Mouse (Mus musculus): ENCODE results near the gene Gm44596. TPM values are rescaled to one million over a fixed set of nuclear protein-coding genes. Genes with fewer than 3 reads are reported as not detected.
A peak's percentile ranks its signal among the peaks of the same experiment; 100 is the strongest.

Gene Gm44596
- polyA plus RNA-seq (2015; fragmentation: Nextera tagmentation; extraction: Ambion mirVana) = not detected in 2 replicates

DNA sequence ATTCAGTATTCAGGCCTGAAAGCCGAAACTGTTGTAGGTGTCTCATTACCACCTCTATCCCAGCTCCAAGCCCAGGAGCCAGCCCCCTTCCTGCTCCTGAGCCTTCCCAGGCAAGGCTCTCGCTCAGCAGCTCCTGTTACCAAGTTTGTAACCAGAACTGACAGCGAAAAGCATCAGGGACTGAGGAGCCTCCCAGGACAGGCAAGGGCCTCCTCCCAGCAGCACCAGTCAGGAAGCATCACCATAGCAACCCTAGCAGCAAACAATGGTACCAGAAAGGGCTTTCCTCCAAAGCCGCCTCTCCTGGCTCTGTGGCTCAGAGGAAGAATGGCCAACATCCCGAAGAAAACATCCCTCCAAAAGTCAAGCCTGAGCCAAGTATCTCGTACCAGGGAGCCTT lies at the start of gene Gm44596, which contains the start of gene Tex52:
Gene Gm44596, plus strand, starts transcription at position 312 of the 400 bp plus-strand sequence.
Gene Tex52, plus strand, starts transcription at position 265 of the 400 bp plus-strand sequence.
- ATAC-seq = no peak
- Histone ChIP-seq H3K27ac (ENCODE audit: low read depth, low read length) (no peak within 1 kb of the TSS), H3K36me3 (ENCODE audit: control insufficient read depth, insufficient read depth) (peaks cover 41% of the 10 kb centered on the region)

DNA sequence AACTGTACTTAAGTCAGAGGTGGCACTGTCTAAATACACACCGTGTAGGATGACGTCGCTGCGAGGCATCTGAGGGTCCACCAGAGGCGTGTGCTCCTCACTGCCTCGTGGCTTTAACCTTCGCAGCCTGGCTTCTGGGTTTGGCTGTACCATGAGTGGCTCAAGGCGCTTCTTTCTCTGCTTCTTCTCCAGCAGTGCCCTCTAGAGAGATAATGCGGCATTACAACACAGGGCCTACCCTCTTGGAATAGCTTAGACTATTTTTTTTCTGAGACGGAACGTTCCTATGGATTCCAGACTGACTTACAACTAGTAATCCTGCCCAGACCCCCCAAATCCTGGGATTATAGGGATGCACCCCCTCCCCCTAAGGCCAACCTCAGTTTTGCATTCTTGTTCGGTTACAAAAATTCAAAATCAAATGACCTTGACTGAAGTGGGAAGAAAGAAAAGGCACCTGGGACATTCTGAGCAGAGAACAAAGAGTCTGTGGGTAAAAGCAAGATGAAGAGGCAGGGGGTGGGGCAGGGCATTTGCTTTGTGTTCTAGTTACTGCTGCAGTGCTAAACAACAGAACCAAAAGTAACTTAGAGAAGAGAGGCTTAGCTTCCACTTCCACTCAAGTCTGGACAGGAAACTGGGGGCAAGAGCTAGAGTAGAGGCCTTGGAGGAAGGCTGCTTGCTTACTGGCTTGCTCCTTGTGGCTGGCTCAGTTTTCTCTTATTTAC lies 40.7 kb upstream of the Gm44596 start:
- H3K36me3 ChIP-seq (ENCODE audit: control insufficient read depth, insufficient read depth) = peaks cover 11% of the 10 kb centered on the region
- no peak overlapping the region for H3K4me3 ChIP-seq (ENCODE audit: low read depth, low read length)
- no peak overlapping the region for H3K9ac ChIP-seq (ENCODE audit: low read depth, low read length)
- H3K4me1 ChIP-seq (replicated peaks; ENCODE audit: control insufficient read depth, insufficient read depth, low read length) = no peaks in the 10 kb centered on the region
- no peaks in the 10 kb centered on the region for H3K9me3 ChIP-seq (ENCODE audit: control insufficient read depth)
- H3K4me2 ChIP-seq (replicated peaks; ENCODE audit: low read depth) = no peak overlapping the region
- ATAC-seq = peak; percentile 49; the same call in 1 of the 2 replicates
- no peak overlapping the region for H3K27ac ChIP-seq (ENCODE audit: low read depth, low read length)
- peak; percentile 83 for TF ChIP-seq CTCF (IDR thresholded peaks at IDR 0.05; ENCODE audit: low read depth)
- 21% methylated on average over 12 of the region's 12 CpGs for WGBS
- H3K27me3 ChIP-seq (replicated peaks; ENCODE audit: control insufficient read depth, insufficient read depth, low read length) = no peaks in the 10 kb centered on the region

More for the DNA sequence above, at the start of gene Gm44596, which contains the start of gene Tex52:
- H3K4me3 ChIP-seq (ENCODE audit: low read depth, low read length) = no peak within 1 kb of the TSS
- H3K4me2 ChIP-seq (replicated peaks; ENCODE audit: low read depth) = no peak within 1 kb of the TSS
- WGBS = 56% methylated on average over 6 of the region's 6 CpGs
- H3K4me1 ChIP-seq (replicated peaks; ENCODE audit: control insufficient read depth, insufficient read depth, low read length) = no peaks in the 10 kb centered on the region
- H3K27me3 ChIP-seq (replicated peaks; ENCODE audit: control insufficient read depth, insufficient read depth, low read length) = no peaks in the 10 kb centered on the region
- TF ChIP-seq CTCF (IDR thresholded peaks at IDR 0.05; ENCODE audit: low read depth) = no peak
- H3K9me3 ChIP-seq (ENCODE audit: control insufficient read depth) = no peaks in the 10 kb centered on the region
- H3K9ac ChIP-seq (ENCODE audit: low read depth, low read length) = no peak within 1 kb of the TSS

DNA sequence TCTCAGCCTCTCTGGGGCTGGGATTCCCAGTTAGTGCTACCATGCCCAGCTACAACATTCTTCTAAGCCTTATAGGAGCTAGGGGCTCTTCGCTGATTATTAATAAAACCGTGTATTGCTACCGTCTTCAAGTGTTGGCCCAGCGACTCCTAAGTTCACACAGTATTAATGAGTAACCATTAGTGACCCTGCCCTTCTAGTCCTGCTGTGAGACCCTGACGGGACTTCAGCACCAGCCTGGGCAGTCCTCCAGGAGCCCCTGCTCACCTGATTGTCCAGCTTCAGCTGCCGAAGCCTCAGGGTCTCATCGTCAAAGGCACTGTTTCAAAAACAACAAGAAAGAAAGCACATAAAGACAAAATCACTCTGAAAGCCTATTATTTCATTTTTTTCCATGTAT lies 37.8 kb upstream of the Gm44596 start:
- Histone ChIP-seq H3K9ac (ENCODE audit: low read depth, low read length) (no peak overlapping the region), H3K4me1 (replicated peaks; ENCODE audit: control insufficient read depth, insufficient read depth, low read length) (no peaks in the 10 kb centered on the region), H3K36me3 (ENCODE audit: control insufficient read depth, insufficient read depth) (0 out of 2 replicates have a peak, but pooled peaks cover 4% of the 10 kb centered on the region), H3K9me3 (ENCODE audit: control insufficient read depth) (no peaks in the 10 kb centered on the region), H3K4me3 (ENCODE audit: low read depth, low read length) (no peak overlapping the region), H3K27ac (ENCODE audit: low read depth, low read length) (no peak overlapping the region), H3K4me2 (replicated peaks; ENCODE audit: low read depth) (no peak overlapping the region), H3K27me3 (replicated peaks; ENCODE audit: control insufficient read depth, insufficient read depth, low read length) (no peaks in the 10 kb centered on the region)
- no peak for TF ChIP-seq CTCF (IDR thresholded peaks at IDR 0.05; ENCODE audit: low read depth)
- ATAC-seq = no peak
- WGBS = 54% methylated on average over 7 of the region's 7 CpGs

DNA sequence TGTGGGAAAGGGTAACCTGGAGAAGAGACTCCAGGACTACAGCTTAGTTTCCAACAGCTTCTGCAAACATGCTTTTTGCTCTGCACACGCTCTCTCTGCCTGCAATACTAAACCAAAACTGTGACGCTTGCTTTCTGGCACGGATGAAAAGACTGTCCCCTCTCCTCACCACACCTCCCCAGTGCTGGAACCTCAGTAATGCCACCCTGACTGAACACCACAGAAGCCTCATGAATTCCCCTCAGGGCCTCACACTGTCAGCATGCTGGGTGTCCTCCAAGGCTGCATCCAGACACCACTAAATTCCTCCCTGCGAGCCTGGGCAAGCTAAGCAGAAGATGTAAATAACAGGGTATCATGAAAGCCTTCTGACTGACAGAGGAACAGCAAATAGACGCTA lies 36.4 kb upstream of the Gm44596 start:
- no peak overlapping the region for H3K4me3 ChIP-seq (ENCODE audit: low read depth, low read length)

DNA sequence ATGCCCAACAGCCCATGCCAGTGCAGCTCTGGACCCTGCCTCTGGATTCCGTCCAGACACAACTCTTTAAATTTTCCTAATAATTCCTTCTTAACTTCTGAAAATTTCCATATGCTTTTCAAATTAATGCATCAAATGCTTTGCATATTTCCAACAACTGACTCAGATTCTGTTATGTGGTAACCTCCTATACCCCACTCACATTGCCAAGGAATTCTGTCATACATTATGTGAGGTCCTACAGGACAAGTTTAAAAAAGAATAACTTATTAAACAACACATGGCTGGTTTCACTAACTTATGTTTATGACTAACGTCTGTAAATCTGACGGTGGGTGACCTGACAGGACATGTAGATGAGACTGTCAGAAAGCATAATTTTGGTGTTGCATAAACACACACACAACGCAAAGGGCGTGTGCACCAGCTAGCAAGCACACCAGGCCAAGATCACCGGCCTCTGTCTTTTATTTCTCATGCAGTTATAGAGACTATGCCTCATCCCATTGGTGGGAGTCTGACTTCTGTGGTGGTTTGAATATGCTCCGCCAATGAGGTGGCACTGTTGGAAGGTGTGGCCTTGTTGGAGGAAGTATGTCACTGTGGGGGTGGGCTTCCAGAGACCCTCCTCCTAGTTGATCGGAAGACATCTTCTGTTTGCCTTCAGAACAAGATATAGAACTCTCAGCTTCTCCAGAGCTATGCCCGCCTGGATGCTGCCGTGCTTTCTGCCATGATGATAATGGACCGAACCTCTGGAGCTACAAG lies 33.2 kb upstream of the Gm44596 start:
- Histone ChIP-seq H3K9ac (ENCODE audit: low read depth, low read length) (no peak overlapping the region), H3K27me3 (replicated peaks; ENCODE audit: control insufficient read depth, insufficient read depth, low read length) (no peaks in the 10 kb centered on the region), H3K4me1 (replicated peaks; ENCODE audit: control insufficient read depth, insufficient read depth, low read length) (no peaks in the 10 kb centered on the region), H3K27ac (ENCODE audit: low read depth, low read length) (no peak overlapping the region), H3K9me3 (ENCODE audit: control insufficient read depth) (no peaks in the 10 kb centered on the region), H3K36me3 (ENCODE audit: control insufficient read depth, insufficient read depth) (no peaks in the 10 kb centered on the region), H3K4me2 (replicated peaks; ENCODE audit: low read depth) (no peak overlapping the region), H3K4me3 (ENCODE audit: low read depth, low read length) (no peak overlapping the region)
- ATAC-seq = no peak
- WGBS = 84% methylated on average over 11 of the region's 11 CpGs
- TF ChIP-seq CTCF (IDR thresholded peaks at IDR 0.05; ENCODE audit: low read depth) = no peak

More for the DNA sequence above, 36.4 kb upstream of the Gm44596 start:
- no peaks in the 10 kb centered on the region for H3K27me3 ChIP-seq (replicated peaks; ENCODE audit: control insufficient read depth, insufficient read depth, low read length)
- ATAC-seq = no peak
- WGBS = 42% methylated on average over 5 of the region's 5 CpGs
- H3K9ac ChIP-seq (ENCODE audit: low read depth, low read length) = no peak overlapping the region
- TF ChIP-seq CTCF (IDR thresholded peaks at IDR 0.05; ENCODE audit: low read depth) = no peak
- no peak overlapping the region for H3K4me2 ChIP-seq (replicated peaks; ENCODE audit: low read depth)
- no peak overlapping the region for H3K27ac ChIP-seq (ENCODE audit: low read depth, low read length)
- H3K4me1 ChIP-seq (replicated peaks; ENCODE audit: control insufficient read depth, insufficient read depth, low read length) = no peaks in the 10 kb centered on the region
- H3K9me3 ChIP-seq (ENCODE audit: control insufficient read depth) = no peaks in the 10 kb centered on the region
- H3K36me3 ChIP-seq (ENCODE audit: control insufficient read depth, insufficient read depth) = no peaks in the 10 kb centered on the region

DNA sequence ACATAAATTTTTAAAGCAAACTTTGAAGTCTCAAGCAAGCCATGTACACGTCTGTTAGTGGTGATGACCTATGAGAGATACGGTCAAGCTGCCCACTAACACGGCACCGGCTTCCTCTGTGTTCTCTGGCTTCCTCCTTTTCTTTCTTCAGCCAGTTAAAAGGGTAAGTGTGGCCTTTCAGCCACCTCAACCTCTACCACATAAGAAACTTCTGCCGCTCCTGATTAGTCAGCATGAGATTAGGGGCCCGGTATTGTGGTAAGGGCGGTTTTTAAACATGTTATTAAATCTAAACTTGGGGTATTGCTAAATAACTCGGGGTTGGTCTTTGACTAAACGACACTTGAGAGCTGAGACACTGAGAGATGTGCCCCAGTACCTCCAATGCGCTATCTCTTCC lies 29.7 kb upstream of the Gm44596 start:
- H3K27ac ChIP-seq (ENCODE audit: low read depth, low read length) = no peak overlapping the region
- no peak overlapping the region for H3K9ac ChIP-seq (ENCODE audit: low read depth, low read length)
- ATAC-seq = no peak
- no peaks in the 10 kb centered on the region for H3K36me3 ChIP-seq (ENCODE audit: control insufficient read depth, insufficient read depth)
- WGBS = 85% methylated on average over 10 of the region's 10 CpGs
- no peaks in the 10 kb centered on the region for H3K27me3 ChIP-seq (replicated peaks; ENCODE audit: control insufficient read depth, insufficient read depth, low read length)
- no peak overlapping the region for H3K4me2 ChIP-seq (replicated peaks; ENCODE audit: low read depth)
- H3K4me1 ChIP-seq (replicated peaks; ENCODE audit: control insufficient read depth, insufficient read depth, low read length) = no peaks in the 10 kb centered on the region
- H3K4me3 ChIP-seq (ENCODE audit: low read depth, low read length) = no peak overlapping the region
- H3K9me3 ChIP-seq (ENCODE audit: control insufficient read depth) = no peaks in the 10 kb centered on the region
- no peak for TF ChIP-seq CTCF (IDR thresholded peaks at IDR 0.05; ENCODE audit: low read depth)

Data from intestine, postnatal 0 days (tissue).